Mouse (Mus musculus) liver, postnatal 0 days (tissue): Measurements from ENCODE around the gene Snx29.

ENCODE experiments used
- CTCF ChIP-seq: sonication (generic); IDR thresholded peaks from 2 replicates; pipeline ENCODE4 v1.5.1; 2016; ENCODE audit warnings: antibody characterized with exemption, low read depth
- EP300 ChIP-seq: IDR thresholded peaks from 2 replicates; pipeline ENCODE4 v1.6.1; 2016; ENCODE audit warnings: antibody characterized with exemption, low read depth, mild to moderate bottlenecking

DNA sequence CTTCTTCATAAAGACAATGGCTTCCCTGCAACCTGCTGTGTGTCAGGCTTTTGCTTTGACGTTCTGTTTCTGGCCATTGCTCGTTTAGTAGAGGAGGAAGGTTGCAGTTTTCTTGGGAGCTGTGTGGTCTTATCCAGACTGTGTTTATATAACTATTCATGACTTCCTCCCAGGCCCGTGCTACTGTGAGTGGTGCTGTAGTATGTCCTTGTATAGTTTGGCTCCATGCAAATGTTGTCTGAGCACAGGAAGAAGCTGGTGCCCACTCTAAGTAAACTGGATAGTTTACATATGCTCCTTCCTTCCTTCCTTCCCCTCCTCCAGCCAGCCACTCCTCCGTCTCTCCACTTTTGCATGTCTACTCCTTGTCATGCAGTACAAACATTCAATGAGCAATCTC is 323.0 kb downstream of the Snx29 start:
- TF ChIP-seq CTCF, result no peak
- no peak for TF ChIP-seq EP300
